Mouse (Mus musculus): Measurements from ENCODE around the gene Unc45a. TPM values are rescaled to one million over a fixed set of nuclear protein-coding genes. Genes with fewer than 3 reads are reported as not detected.
A peak's percentile ranks its signal among the peaks of the same experiment; 100 is the strongest.

Gene Unc45a
- polyA plus RNA-seq, 1 experiment, result 43.9 TPM

- Histone ChIP-seq H3K4me3 (replicated peaks; ENCODE audit: control insufficient read depth, low read depth, low read length) (peak overlapping the region; percentile 34), H3K27ac (ENCODE audit: control insufficient read depth, insufficient read depth, low read depth, low read length, poor library complexity) (no peak overlapping the region), H3K4me1 (ENCODE audit: control insufficient read depth, insufficient read depth, low read length) (no peaks in the 10 kb centered on the region; the same call in 1 of the 2 replicates)
- TF ChIP-seq POLR2A (IDR thresholded peaks at IDR 0.05; ENCODE audit: borderline replicate concordance, control insufficient read depth, low read depth, low read length) (no peak), CTCF (IDR thresholded peaks at IDR 0.05; ENCODE audit: control insufficient read depth, insufficient read depth, low read length) (no peak)
- 87% methylated on average over 6 of the region's 6 CpGs for WGBS
These were observed 44.3 kb downstream of the Unc45a start for GRCm38 (mm10) chr7:80296462-80296861.

DNA sequence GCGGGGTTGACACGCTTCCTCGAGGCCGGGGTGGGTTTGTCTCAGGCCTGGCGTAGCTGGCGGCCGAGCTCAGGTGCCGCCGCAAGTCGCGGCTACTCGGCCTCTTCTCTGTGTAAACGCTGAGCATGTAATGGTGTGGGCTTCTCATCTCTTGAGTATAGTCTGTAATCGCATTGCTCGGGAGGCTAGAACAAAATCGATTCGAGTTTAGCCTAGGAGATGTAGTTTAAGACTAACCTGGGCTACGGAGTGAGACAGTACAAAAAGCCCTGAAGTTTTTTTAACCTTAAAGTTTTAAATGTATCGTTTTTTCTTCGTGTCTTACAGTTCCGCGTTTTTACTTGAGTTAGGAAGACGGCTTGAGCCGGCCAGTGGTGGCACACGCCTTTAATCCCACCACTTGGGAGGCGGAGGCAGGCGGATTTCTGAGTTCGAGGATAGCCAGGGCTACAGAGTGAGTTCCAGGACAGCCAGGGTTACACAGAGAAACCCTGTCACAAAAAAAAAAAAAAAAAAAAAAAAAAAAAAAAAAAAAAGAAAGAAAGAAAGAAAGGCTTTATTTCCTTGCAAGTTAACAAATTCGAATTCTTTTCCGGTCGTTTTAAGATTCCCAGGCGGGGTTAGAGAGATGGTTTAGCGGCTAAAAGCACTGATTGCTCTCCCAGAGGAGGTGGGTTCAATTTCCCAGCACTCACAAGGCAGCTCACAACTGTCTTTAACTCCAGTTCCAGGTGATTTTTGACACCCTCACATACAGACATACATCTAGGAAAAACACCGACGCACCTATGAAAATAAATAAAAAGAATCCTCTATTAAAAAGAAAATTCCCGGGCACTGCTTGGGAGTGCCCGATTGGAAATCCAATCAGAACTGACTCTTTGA is 45.8 kb downstream of the Unc45a start:
- peak overlapping the region; percentile 89 for H3K4me3 ChIP-seq (replicated peaks; ENCODE audit: control insufficient read depth, low read depth, low read length)
- WGBS, result 8% methylated on average over 37 of the region's 37 CpGs
- H3K27ac ChIP-seq (ENCODE audit: control insufficient read depth, insufficient read depth, low read depth, low read length, poor library complexity), result peak overlapping the region; percentile 80
- TF ChIP-seq POLR2A (IDR thresholded peaks at IDR 0.05; ENCODE audit: borderline replicate concordance, control insufficient read depth, low read depth, low read length) (no peak), CTCF (IDR thresholded peaks at IDR 0.05; ENCODE audit: control insufficient read depth, insufficient read depth, low read length) (no peak)
- H3K4me1 ChIP-seq (ENCODE audit: control insufficient read depth, insufficient read depth, low read length), result no peaks in the 10 kb centered on the region; the same call in 1 of the 2 replicates

DNA sequence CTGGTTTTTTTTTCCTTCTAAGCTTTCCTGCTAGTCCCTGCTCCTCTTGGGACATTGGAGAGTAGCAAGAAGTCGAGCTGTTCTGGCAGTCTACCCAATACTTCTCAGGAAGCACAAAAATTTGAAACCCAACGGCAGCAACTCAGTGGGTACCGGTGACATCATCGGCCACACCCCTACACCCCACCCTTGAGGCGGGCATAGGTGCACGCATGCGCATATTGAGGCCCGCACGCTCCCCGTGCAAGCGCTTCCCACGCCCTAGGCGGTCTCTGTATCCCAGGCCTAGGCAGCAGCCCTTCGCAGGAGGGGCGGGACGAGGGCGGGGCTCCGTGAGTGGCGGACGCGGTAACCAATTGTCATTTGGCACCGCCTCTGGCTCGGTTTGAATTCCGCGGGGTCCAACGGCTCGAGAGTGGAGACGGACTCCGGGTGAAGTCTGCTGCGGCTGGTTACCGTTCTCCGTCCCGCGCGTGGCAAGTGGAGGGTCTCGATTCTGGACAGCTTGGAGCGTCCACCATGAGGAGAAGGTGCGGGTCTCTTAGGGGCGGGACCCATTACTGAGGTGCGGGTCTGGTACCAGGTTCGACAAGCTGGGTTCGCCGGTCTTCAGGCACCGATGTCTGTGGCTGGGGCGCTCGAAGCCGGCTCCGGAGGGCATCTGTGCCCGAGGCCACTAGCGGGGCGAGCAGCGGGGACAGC is 46.6 kb downstream of the Unc45a start, which contains the start of gene Prc1:
TSS of gene Prc1 (plus strand) at position 389 of the 702 bp plus-strand sequence.
- Histone ChIP-seq H3K4me3 (replicated peaks; ENCODE audit: control insufficient read depth, low read depth, low read length) (peak within 1 kb of the TSS; percentile 89), H3K27ac (ENCODE audit: control insufficient read depth, insufficient read depth, low read depth, low read length, poor library complexity) (peak within 1 kb of the TSS; percentile 80), H3K4me1 (ENCODE audit: control insufficient read depth, insufficient read depth, low read length) (no peaks in the 10 kb centered on the region; the same call in 1 of the 2 replicates)
- peak; percentile 93 for TF ChIP-seq POLR2A (IDR thresholded peaks at IDR 0.05; ENCODE audit: borderline replicate concordance, control insufficient read depth, low read depth, low read length)
- TF ChIP-seq CTCF (IDR thresholded peaks at IDR 0.05; ENCODE audit: control insufficient read depth, insufficient read depth, low read length), result no peak
- under 1% methylated on average over 52 of the region's 52 CpGs for WGBS

- TF ChIP-seq POLR2A (IDR thresholded peaks at IDR 0.05; ENCODE audit: borderline replicate concordance, control insufficient read depth, low read depth, low read length), result no peak
- TF ChIP-seq CTCF (IDR thresholded peaks at IDR 0.05; ENCODE audit: control insufficient read depth, insufficient read depth, low read length), result no peak
- 86% methylated on average over 10 of the region's 10 CpGs for WGBS
- Histone ChIP-seq H3K4me1 (ENCODE audit: control insufficient read depth, insufficient read depth, low read length) (no peaks in the 10 kb centered on the region; the same call in 1 of the 2 replicates), H3K4me3 (replicated peaks; ENCODE audit: control insufficient read depth, low read depth, low read length) (no peak overlapping the region), H3K27ac (ENCODE audit: control insufficient read depth, insufficient read depth, low read depth, low read length, poor library complexity) (no peak overlapping the region)
These were observed 53.1 kb downstream of the Unc45a start for GRCm38 (mm10) chr7:80287736-80288135.

GRCm38 (mm10) chr7:80285725-80286124 is 55.1 kb downstream of the Unc45a start:
- 84% methylated on average over 6 of the region's 6 CpGs for WGBS

GRCm38 (mm10) chr7:80284391-80284790 is 56.4 kb downstream of the Unc45a start:
- Histone ChIP-seq H3K27ac (ENCODE audit: control insufficient read depth, insufficient read depth, low read depth, low read length, poor library complexity) (no peak overlapping the region), H3K4me1 (ENCODE audit: control insufficient read depth, insufficient read depth, low read length) (no peaks in the 10 kb centered on the region), H3K4me3 (replicated peaks; ENCODE audit: control insufficient read depth, low read depth, low read length) (no peak overlapping the region)
- WGBS, result 89% methylated on average over 5 of the region's 5 CpGs
- TF ChIP-seq CTCF (IDR thresholded peaks at IDR 0.05; ENCODE audit: control insufficient read depth, insufficient read depth, low read length) (no peak), POLR2A (IDR thresholded peaks at IDR 0.05; ENCODE audit: borderline replicate concordance, control insufficient read depth, low read depth, low read length) (no peak)

More at GRCm38 (mm10) chr7:80285725-80286124, 55.1 kb downstream of the Unc45a start:
- no peak overlapping the region for H3K4me3 ChIP-seq (replicated peaks; ENCODE audit: control insufficient read depth, low read depth, low read length)
- H3K27ac ChIP-seq (ENCODE audit: control insufficient read depth, insufficient read depth, low read depth, low read length, poor library complexity), result no peak overlapping the region
- TF ChIP-seq POLR2A (IDR thresholded peaks at IDR 0.05; ENCODE audit: borderline replicate concordance, control insufficient read depth, low read depth, low read length) (no peak), CTCF (IDR thresholded peaks at IDR 0.05; ENCODE audit: control insufficient read depth, insufficient read depth, low read length) (no peak)
- H3K4me1 ChIP-seq (ENCODE audit: control insufficient read depth, insufficient read depth, low read length), result no peaks in the 10 kb centered on the region

DNA sequence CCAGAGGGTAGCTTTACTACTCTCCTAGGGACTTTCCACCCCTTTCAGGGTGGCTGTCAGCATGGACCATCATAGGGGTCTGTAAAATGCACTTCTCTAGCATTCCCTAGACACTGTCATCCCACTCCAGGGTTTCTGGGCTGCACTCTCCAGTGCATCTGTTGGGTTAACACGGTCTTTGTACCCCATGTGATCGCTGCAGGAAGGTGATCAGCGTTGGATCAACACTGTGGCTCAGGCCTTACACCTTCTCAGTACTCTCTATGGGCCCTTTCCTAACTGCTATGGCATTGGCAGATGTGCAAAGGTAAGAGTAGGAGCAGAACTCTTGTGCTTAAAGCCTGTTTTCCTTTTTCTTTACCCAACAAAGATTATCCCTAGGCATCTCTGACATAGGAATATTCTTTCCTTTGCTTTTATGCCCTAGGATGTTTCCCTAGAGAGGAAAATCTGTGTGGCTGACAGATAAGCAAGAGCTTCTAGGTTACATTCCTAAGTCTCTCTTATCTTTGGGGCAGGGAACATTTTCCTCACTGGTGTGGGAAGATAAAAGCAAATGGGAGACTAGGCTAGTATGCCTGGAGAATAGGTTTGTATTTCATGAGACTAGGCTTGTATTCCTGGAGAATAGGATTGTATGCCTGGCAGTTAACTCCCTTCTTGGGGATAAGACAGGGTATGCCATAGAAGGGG is 57.4 kb downstream of the Unc45a start:
- no peak for TF ChIP-seq POLR2A (IDR thresholded peaks at IDR 0.05; ENCODE audit: borderline replicate concordance, control insufficient read depth, low read depth, low read length)
- no peak for TF ChIP-seq CTCF (IDR thresholded peaks at IDR 0.05; ENCODE audit: control insufficient read depth, insufficient read depth, low read length)
- WGBS, result 80% methylated on average over 3 of the region's 3 CpGs
- H3K27ac ChIP-seq (ENCODE audit: control insufficient read depth, insufficient read depth, low read depth, low read length, poor library complexity), result no peak overlapping the region
- H3K4me1 ChIP-seq (ENCODE audit: control insufficient read depth, insufficient read depth, low read length), result no peaks in the 10 kb centered on the region
- H3K4me3 ChIP-seq (replicated peaks; ENCODE audit: control insufficient read depth, low read depth, low read length), result no peak overlapping the region
